Mouse (Mus musculus) ES-E14 (cell line): Measurements from ENCODE around the gene Rap2a. TPM values are rescaled to one million over a fixed set of nuclear protein-coding genes. Genes with fewer than 3 reads are reported as not detected.

Source experiments
- DNase-seq: peaks from one replicate; pipeline ENCODE4 v3.0.0-alpha.2; 2013; ENCODE audit warnings: low read depth, low spot score
- H3K27ac ChIP-seq: 2 replicates; pipeline ENCODE4 v1.5.1; 2012; ENCODE audit warnings: low read depth, mild to moderate bottlenecking, low read length, moderate library complexity, mixed read lengths; ENCODE audit not compliant: poor library complexity, insufficient read depth, severe bottlenecking
- H3K36me3 ChIP-seq: 2 replicates; pipeline ENCODE4 v1.6.1; 2012; ENCODE audit warnings: mild to moderate bottlenecking, low read length, moderate library complexity, mixed read lengths; ENCODE audit not compliant: control insufficient read depth, poor library complexity, insufficient read depth, severe bottlenecking
- H3K4me1 ChIP-seq, 2 experiments: fragments of 150-350 bp in 1 of 2; sonication (generic) in 1 of 2; 2 replicates each; pipeline ENCODE4 v1.6.1; 2012; ENCODE audit warnings: low read length in 2 of 2, mild to moderate bottlenecking in 1 of 2, mixed read lengths in 1 of 2; ENCODE audit not compliant: control insufficient read depth in 2 of 2, insufficient read depth in 2 of 2, poor library complexity in 1 of 2
- H3K4me3 ChIP-seq, 2 experiments: fragments of 150-350 bp in 1 of 2; sonication (generic) in 1 of 2; 2 replicates each; pipeline ENCODE4 v1.5.1; 2012; ENCODE audit warnings: low read length in 2 of 2, low read depth in 1 of 2, mild to moderate bottlenecking in 1 of 2, mixed read lengths in 1 of 2; ENCODE audit not compliant: insufficient read depth in 1 of 2, poor library complexity in 1 of 2, severe bottlenecking in 1 of 2
- H3K9ac ChIP-seq: 2 replicates; pipeline ENCODE4 v1.6.1; 2012; ENCODE audit warnings: low read depth, mild to moderate bottlenecking, low read length, mixed read lengths; ENCODE audit not compliant: poor library complexity, insufficient read depth, severe bottlenecking
- H3K9me3 ChIP-seq: fragments of 150-350 bp; sonication (generic); 2 replicates; pipeline ENCODE4 v1.6.1; 2012; ENCODE audit warnings: low read depth, mild to moderate bottlenecking, low read length; ENCODE audit not compliant: control insufficient read depth, insufficient read depth
- CHD2 ChIP-seq: IDR thresholded peaks from 2 replicates; pipeline ENCODE4 v1.6.1; 2014; ENCODE audit warnings: mild to moderate bottlenecking, low read depth, low read length, inconsistent platforms
- HCFC1 ChIP-seq: IDR thresholded peaks from 2 replicates; pipeline ENCODE4 v1.6.1; 2012; ENCODE audit warnings: low read length, inconsistent platforms, borderline replicate concordance; ENCODE audit not compliant: insufficient read depth
- MAFK ChIP-seq: IDR thresholded peaks from 2 replicates; pipeline ENCODE4 v1.6.1; 2014; ENCODE audit warnings: mild to moderate bottlenecking, low read depth, low read length, inconsistent platforms; ENCODE audit not compliant: insufficient read depth
- ZC3H11A ChIP-seq: IDR thresholded peaks from 2 replicates; pipeline ENCODE4 v1.6.1; 2012; ENCODE audit warnings: low read depth, mild to moderate bottlenecking, inconsistent platforms, low read length, borderline replicate concordance
- ZNF384 ChIP-seq: IDR thresholded peaks from 2 replicates; pipeline ENCODE4 v1.6.1; 2012; ENCODE audit warnings: low read depth, low read length, inconsistent platforms
- in situ Hi-C, 2 experiments: fragments of 600-800 bp; cut with MboI; formaldehyde crosslinking; loops; one replicate each; pipeline ENCODE4 v1.15.1; 2025; ENCODE audit warnings: low sequenced_read_pairs in 2 of 2, inconsistent platforms in 1 of 2; ENCODE audit not compliant: unreplicated experiment in 2 of 2
- total RNA-seq: library from RNA; depleted of rRNA; stranded (reverse); fragments of 300-350 nt; gene quantifications from 2 replicates; pipeline ENCODE4 v1.2.3, GENCODE M21; 2012

Gene Rap2a
- total RNA-seq, 1 experiment: 5.5 TPM

DNA sequence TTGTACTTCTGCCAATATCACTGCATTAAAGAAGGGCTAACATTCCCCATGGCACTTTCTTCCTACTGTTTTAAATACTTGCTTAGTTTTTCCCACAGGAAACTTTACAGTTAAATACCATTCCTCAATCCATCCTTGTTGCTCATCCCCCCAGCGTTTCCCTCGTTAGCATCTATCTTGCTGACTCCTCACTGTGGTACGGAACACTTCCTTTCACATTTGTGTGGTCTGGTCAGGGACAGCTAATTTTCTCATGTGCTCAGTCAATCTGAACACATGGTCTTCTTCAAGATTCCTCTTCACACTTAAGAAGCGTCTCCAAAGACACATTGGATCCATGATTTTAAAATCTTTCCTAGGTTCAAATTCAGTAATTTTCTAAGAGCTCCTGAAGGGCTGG lies 57.2 kb downstream of the Rap2a start:
- Histone ChIP-seq H3K4me1 (no peaks in the 10 kb centered on the region), H3K9me3 (no peaks in the 10 kb centered on the region), H3K9ac (no peak overlapping the region), H3K27ac (no peak overlapping the region), H3K4me3 (no peak overlapping the region), H3K36me3 (no peaks in the 10 kb centered on the region)
- DNase-seq: no peak
- in situ Hi-C loops: no loop called here
- TF ChIP-seq HCFC1 (no peak), CHD2 (no peak), ZC3H11A (no peak), ZNF384 (no peak), MAFK (no peak)

DNA sequence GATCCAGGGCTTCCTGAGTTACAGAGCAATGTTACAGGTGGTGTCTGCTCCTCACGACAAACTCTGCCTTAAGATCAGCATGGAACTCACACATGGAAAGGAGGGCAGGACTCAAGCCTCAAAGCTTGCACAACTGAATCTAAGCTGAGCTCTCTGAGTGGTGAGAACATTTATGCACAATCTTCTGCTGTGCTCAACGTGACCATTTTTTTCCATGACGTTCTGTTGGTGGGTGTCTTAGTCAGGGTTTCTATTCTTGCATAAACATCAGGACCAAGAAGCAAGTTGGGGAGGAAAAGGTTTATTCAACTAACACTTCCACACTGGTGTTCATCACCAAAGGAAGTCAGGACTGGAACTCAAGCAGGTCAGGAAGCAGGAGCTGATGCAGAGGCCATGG lies 57.7 kb downstream of the Rap2a start:
- Histone ChIP-seq H3K9me3 (no peaks in the 10 kb centered on the region), H3K4me1 (no peaks in the 10 kb centered on the region), H3K27ac (no peak overlapping the region), H3K9ac (no peak overlapping the region), H3K4me3 (no peak overlapping the region), H3K36me3 (no peaks in the 10 kb centered on the region)
- TF ChIP-seq MAFK: no peak
- TF ChIP-seq ZC3H11A: no peak
- TF ChIP-seq ZNF384: no peak
- TF ChIP-seq HCFC1: no peak
- no peak for TF ChIP-seq CHD2
- no peak for DNase-seq
- in situ Hi-C loops: no loop called here

- in situ Hi-C loops: no loop called here
- no peak for DNase-seq
- Histone ChIP-seq H3K9ac (no peak overlapping the region), H3K27ac (no peak overlapping the region), H3K36me3 (no peaks in the 10 kb centered on the region), H3K4me1 (no peaks in the 10 kb centered on the region), H3K4me3 (no peak overlapping the region), H3K9me3 (no peaks in the 10 kb centered on the region; the same call in 1 of the 2 replicates)
- TF ChIP-seq CHD2 (no peak), ZNF384 (no peak), ZC3H11A (no peak), MAFK (no peak), HCFC1 (no peak)
Observed at GRCm38 (mm10) chr14:120539128-120539527, 60.9 kb downstream of the Rap2a start.

- Histone ChIP-seq H3K36me3 (no peaks in the 10 kb centered on the region), H3K4me1 (no peaks in the 10 kb centered on the region), H3K9ac (no peak overlapping the region), H3K4me3 (no peak overlapping the region), H3K27ac (no peak overlapping the region), H3K9me3 (no peaks in the 10 kb centered on the region; the same call in 1 of the 2 replicates)
- in situ Hi-C loops: no loop called here
- no peak for DNase-seq
- TF ChIP-seq HCFC1: no peak
- TF ChIP-seq ZC3H11A: no peak
- TF ChIP-seq ZNF384: no peak
- TF ChIP-seq MAFK: no peak
- no peak for TF ChIP-seq CHD2
Observed at GRCm38 (mm10) chr14:120539626-120540025, 61.4 kb downstream of the Rap2a start.

DNA sequence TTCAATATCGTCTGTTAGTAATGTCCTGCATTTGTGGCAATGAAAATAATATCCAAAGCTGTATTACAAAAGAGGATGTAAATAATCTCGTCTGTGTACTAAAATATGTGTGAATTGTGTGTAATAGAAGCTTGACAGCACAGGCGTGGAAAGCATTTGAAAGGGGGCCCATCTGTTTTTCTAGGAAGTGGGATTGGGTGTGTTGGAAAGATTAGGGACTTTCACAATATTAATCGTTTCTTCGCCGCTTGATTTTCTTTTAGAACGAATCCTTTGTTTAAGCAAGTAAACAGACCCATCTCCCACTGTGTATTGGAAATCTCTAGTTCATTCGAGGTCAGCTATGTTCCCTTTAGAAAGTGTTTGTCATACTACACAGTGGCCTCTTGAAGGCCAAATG lies 64.2 kb downstream of the Rap2a start:
- no peaks in the 10 kb centered on the region for H3K4me1 ChIP-seq
- H3K9ac ChIP-seq: no peak overlapping the region
- in situ Hi-C loops: no loop called here
- no peak overlapping the region for H3K4me3 ChIP-seq
- H3K9me3 ChIP-seq: no peaks in the 10 kb centered on the region; the same call in 1 of the 2 replicates
- DNase-seq: no peak
- H3K36me3 ChIP-seq: no peaks in the 10 kb centered on the region
- H3K27ac ChIP-seq: no peak overlapping the region
- TF ChIP-seq HCFC1 (no peak), MAFK (no peak), ZC3H11A (no peak), ZNF384 (no peak)
